Mouse (Mus musculus): ENCODE data around the gene Sdc1.

DNA sequence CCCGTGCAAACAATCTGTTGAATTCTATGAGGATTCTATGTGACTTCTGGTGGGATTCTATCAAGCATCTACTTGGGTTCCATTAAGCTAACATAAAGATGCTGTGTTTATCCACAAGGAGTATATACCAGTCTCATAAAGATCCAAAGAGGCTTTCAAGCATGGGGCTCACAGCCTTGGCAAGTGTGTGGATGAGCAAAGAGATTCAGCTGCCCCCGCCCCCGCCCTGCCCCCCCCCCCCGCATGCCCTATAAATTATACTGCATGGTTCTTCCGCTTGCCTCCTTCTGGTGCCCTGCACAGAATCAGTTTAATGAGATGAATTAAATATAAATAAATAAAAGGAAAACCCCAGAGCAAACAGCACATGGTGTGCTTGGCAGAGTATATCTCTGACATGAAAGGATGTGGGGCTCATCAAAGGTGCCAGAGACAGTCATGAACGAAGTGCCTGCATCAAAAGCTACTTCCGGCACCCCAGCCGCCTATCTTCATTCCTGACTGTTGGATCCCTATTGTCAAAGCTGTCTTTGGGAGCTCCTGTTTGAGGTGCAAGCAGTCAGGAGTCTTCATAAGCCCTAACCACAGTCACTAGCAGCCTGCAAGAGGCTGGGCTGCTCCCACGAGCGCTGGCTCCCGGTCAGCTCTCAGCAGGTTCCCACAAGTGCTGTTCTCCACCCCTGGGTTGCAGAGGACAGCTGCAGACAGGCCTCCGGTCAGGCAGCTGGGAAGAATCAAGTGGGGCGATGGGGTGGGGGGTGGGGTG, 46.5 kb downstream of the Sdc1 start:
- TF ChIP-seq CTCF (IDR thresholded peaks at IDR 0.05), result no peak
- TF ChIP-seq POLR2A (IDR thresholded peaks at IDR 0.05; ENCODE audit: insufficient read depth, low read depth, low read length), result no peak
